Mouse (Mus musculus) gastrocnemius, adult 2 months (tissue): Measurements from ENCODE around the gene Dennd1b. TPM values are rescaled to one million over a fixed set of nuclear protein-coding genes. Genes with fewer than 3 reads are reported as not detected.

ENCODE experiments used
- DNase-seq: peaks from one replicate; pipeline ENCODE4 v3.0.0; 2022
- H3K27ac ChIP-seq: fragments of 200-600 bp; 2 replicates; pipeline ENCODE4 v1.8.1; 2022; ENCODE audit warnings: mild to moderate bottlenecking
- H3K4me3 ChIP-seq: fragments of 200-600 bp; 2 replicates; pipeline ENCODE4 v1.8.1; 2022; ENCODE audit warnings: mild to moderate bottlenecking, moderate library complexity
- CTCF ChIP-seq: fragments of 200-600 bp; IDR thresholded peaks from 2 replicates; pipeline ENCODE4 v1.8.1; 2022; ENCODE audit warnings: antibody characterized with exemption, mild to moderate bottlenecking, moderate library complexity
- intact Hi-C: fragments of 180-260 bp; cut with DNase I; formaldehyde crosslinking; loops from one replicate; pipeline ENCODE4 v1.15.1; 2025
- long read RNA-seq, 2 experiments: library from polyadenylated mRNA; stranded (forward); transcript quantifications; one replicate each; pipeline ENCODE4 v2.0.0; 2021
- total RNA-seq, 2 experiments: library from RNA; stranded (reverse); gene quantifications; 2 replicates each; pipeline ENCODE4 v1.2.3; 2021

Gene Dennd1b
- total RNA-seq: 10 to 100 TPM; 20.4 to 22.8 TPM
- long read RNA-seq, experiment 1, full-length matches to known transcripts: 6 of 11 reads
- long read RNA-seq, experiment 1, partial matches to known transcripts: 1 of 11 reads
- long read RNA-seq, experiment 1, other reads (novel, unspliced or antisense): 4 of 11 reads
- long read RNA-seq, experiment 2, full-length matches to known transcripts: 2 of 7 reads
- long read RNA-seq, experiment 2, partial matches to known transcripts: 0 of 7 reads
- long read RNA-seq, experiment 2, other reads (novel, unspliced or antisense): 5 of 7 reads

- TF ChIP-seq CTCF: peak; percentile 10; the same call in 1 of the 2 replicates
- peak; percentile 77 for DNase-seq
- H3K27ac ChIP-seq: peak within 1 kb of the TSS; percentile 90
- intact Hi-C loops: loop anchor here (5.0 kb wide), 3 partner anchors 51 to 114 kb away; partner anchors contain the start of gene 2310009B15Rik
- peak within 1 kb of the TSS; percentile 89 for H3K4me3 ChIP-seq
Measured at GRCm38 (mm10) chr1:138963161-138963867, at the start of gene Dennd1b. Gene Dennd1b (plus strand): TSS chr1:138963435.

- H3K27ac ChIP-seq: no peak overlapping the region
- H3K4me3 ChIP-seq: no peak overlapping the region
- intact Hi-C loops: no loop called here
- TF ChIP-seq CTCF: no peak
- DNase-seq: no peak
Measured at GRCm38 (mm10) chr1:138915596-138915995, 47.6 kb upstream of the Dennd1b start.

GRCm38 (mm10) chr1:138919601-138920000 is 43.6 kb upstream of the Dennd1b start:
- Histone ChIP-seq H3K4me3 (no peak overlapping the region), H3K27ac (no peak overlapping the region)
- no peak for DNase-seq
- no peak for TF ChIP-seq CTCF
- intact Hi-C loops: no loop called here

GRCm38 (mm10) chr1:138920082-138920481 is 43.2 kb upstream of the Dennd1b start:
- Histone ChIP-seq H3K27ac (no peak overlapping the region), H3K4me3 (no peak overlapping the region)
- intact Hi-C loops: no loop called here
- DNase-seq: no peak
- no peak for TF ChIP-seq CTCF

- intact Hi-C loops: no loop called here
- TF ChIP-seq CTCF: no peak
- Histone ChIP-seq H3K4me3 (no peak overlapping the region), H3K27ac (no peak overlapping the region)
- no peak for DNase-seq
Measured at GRCm38 (mm10) chr1:138920799-138921198, 42.4 kb upstream of the Dennd1b start.

- DNase-seq: no peak
- Histone ChIP-seq H3K27ac (no peak overlapping the region), H3K4me3 (no peak overlapping the region)
- TF ChIP-seq CTCF: no peak
- intact Hi-C loops: no loop called here
Measured at GRCm38 (mm10) chr1:138922886-138923285, 40.3 kb upstream of the Dennd1b start.

- no peak overlapping the region for H3K4me3 ChIP-seq
- no peak overlapping the region for H3K27ac ChIP-seq
- intact Hi-C loops: no loop called here
- TF ChIP-seq CTCF: no peak
- DNase-seq: no peak
Measured at GRCm38 (mm10) chr1:138924282-138924681, 39.0 kb upstream of the Dennd1b start.

- Histone ChIP-seq H3K27ac (peak overlapping the region; percentile 74), H3K4me3 (peak overlapping the region; percentile 44)
- TF ChIP-seq CTCF: no peak
- peak; percentile 44 for DNase-seq
- intact Hi-C loops: no loop called here
Measured at GRCm38 (mm10) chr1:138928671-138929483, 34.4 kb upstream of the Dennd1b start.

GRCm38 (mm10) chr1:138929985-138930384 is 33.2 kb upstream of the Dennd1b start:
- intact Hi-C loops: loop anchor here (5.0 kb wide), 1 partner anchor 37 kb away; no protein-coding TSS in a partner anchor
- Histone ChIP-seq H3K4me3 (no peak overlapping the region), H3K27ac (peak overlapping the region; percentile 64; the same call in 1 of the 2 replicates)
- DNase-seq: no peak
- TF ChIP-seq CTCF: no peak

- intact Hi-C loops: loop anchor here (5.0 kb wide), 1 partner anchor 36 kb away; no protein-coding TSS in a partner anchor
- peak overlapping the region; percentile 19; the same call in 1 of the 2 replicates for H3K4me3 ChIP-seq
- DNase-seq: peak; percentile 44
- no peak for TF ChIP-seq CTCF
- peak overlapping the region; percentile 64 for H3K27ac ChIP-seq
Measured at GRCm38 (mm10) chr1:138930856-138931255, 32.4 kb upstream of the Dennd1b start.

- TF ChIP-seq CTCF: no peak
- no peak overlapping the region for H3K4me3 ChIP-seq
Measured at GRCm38 (mm10) chr1:138936169-138936568, 27.1 kb upstream of the Dennd1b start.

GRCm38 (mm10) chr1:138937686-138938370 is 25.4 kb upstream of the Dennd1b start:
- no peak for DNase-seq
- intact Hi-C loops: no loop called here
- no peak for TF ChIP-seq CTCF
- Histone ChIP-seq H3K27ac (no peak overlapping the region), H3K4me3 (no peak overlapping the region)

More at GRCm38 (mm10) chr1:138936169-138936568, 27.1 kb upstream of the Dennd1b start:
- intact Hi-C loops: no loop called here
- DNase-seq: no peak
- H3K27ac ChIP-seq: no peak overlapping the region
